Mouse (Mus musculus): ENCODE data around the gene Pde10a.

Gene Pde10a

GRCm38 (mm10) chr17:8800478-8801082 lies 275.4 kb downstream of the Pde10a start:
- DNase-seq (ENCODE audit: low read depth, low spot score), result no peak

- DNase-seq (ENCODE audit: low read depth, low spot score), result no peak
These were observed 276.1 kb downstream of the Pde10a start for GRCm38 (mm10) chr17:8801083-8801854.

GRCm38 (mm10) chr17:8801855-8802104 lies 276.6 kb downstream of the Pde10a start:
- DNase-seq (ENCODE audit: low read depth, low spot score), result no peak

- DNase-seq (ENCODE audit: low read depth, low spot score), result no peak
These were observed 277.2 kb downstream of the Pde10a start for GRCm38 (mm10) chr17:8802161-8802888.

- no peak for DNase-seq (ENCODE audit: low read depth, low spot score)
These were observed 278.0 kb downstream of the Pde10a start for GRCm38 (mm10) chr17:8802889-8803799.

- peak; percentile 38 for DNase-seq (ENCODE audit: low read depth, low spot score)
These were observed 282.2 kb downstream of the Pde10a start for GRCm38 (mm10) chr17:8807345-8807744.

- DNase-seq (ENCODE audit: low read depth, low spot score), result no peak
These were observed 284.6 kb downstream of the Pde10a start for GRCm38 (mm10) chr17:8809771-8810170.

GRCm38 (mm10) chr17:8810201-8810600 lies 285.0 kb downstream of the Pde10a start:
- no peak for DNase-seq (ENCODE audit: low read depth, low spot score)

GRCm38 (mm10) chr17:8812228-8812865 lies 287.2 kb downstream of the Pde10a start:
- no peak for DNase-seq (ENCODE audit: low read depth, low spot score)

- no peak for DNase-seq (ENCODE audit: low read depth, low spot score)
These were observed 288.8 kb downstream of the Pde10a start for GRCm38 (mm10) chr17:8813773-8814491.

- no peak for DNase-seq (ENCODE audit: low read depth, low spot score)
These were observed 290.2 kb downstream of the Pde10a start for GRCm38 (mm10) chr17:8815376-8815775.

GRCm38 (mm10) chr17:8815864-8816263 lies 290.7 kb downstream of the Pde10a start:
- no peak for DNase-seq (ENCODE audit: low read depth, low spot score)

GRCm38 (mm10) chr17:8818675-8819074 lies 293.5 kb downstream of the Pde10a start:
- no peak for DNase-seq (ENCODE audit: low read depth, low spot score)

GRCm38 (mm10) chr17:8823548-8823947 lies 298.4 kb downstream of the Pde10a start:
- no peak for DNase-seq (ENCODE audit: low read depth, low spot score)

- DNase-seq (ENCODE audit: low read depth, low spot score), result no peak
These were observed 302.0 kb downstream of the Pde10a start for GRCm38 (mm10) chr17:8827204-8827603.

- DNase-seq (ENCODE audit: low read depth, low spot score), result no peak
These were observed 305.8 kb downstream of the Pde10a start for GRCm38 (mm10) chr17:8831001-8831400.

- no peak for DNase-seq (ENCODE audit: low read depth, low spot score)
These were observed 311.1 kb downstream of the Pde10a start for GRCm38 (mm10) chr17:8836292-8836691.

- no peak for DNase-seq (ENCODE audit: low read depth, low spot score)
These were observed 313.1 kb downstream of the Pde10a start for GRCm38 (mm10) chr17:8838252-8838651.

- DNase-seq (ENCODE audit: low read depth, low spot score), result no peak
These were observed 314.3 kb downstream of the Pde10a start for GRCm38 (mm10) chr17:8839237-8840011.

- no peak for DNase-seq (ENCODE audit: low read depth, low spot score)
These were observed 315.9 kb downstream of the Pde10a start for GRCm38 (mm10) chr17:8841094-8841493.

Measured in A20 (cell line).